In the genomic region with DNA sequence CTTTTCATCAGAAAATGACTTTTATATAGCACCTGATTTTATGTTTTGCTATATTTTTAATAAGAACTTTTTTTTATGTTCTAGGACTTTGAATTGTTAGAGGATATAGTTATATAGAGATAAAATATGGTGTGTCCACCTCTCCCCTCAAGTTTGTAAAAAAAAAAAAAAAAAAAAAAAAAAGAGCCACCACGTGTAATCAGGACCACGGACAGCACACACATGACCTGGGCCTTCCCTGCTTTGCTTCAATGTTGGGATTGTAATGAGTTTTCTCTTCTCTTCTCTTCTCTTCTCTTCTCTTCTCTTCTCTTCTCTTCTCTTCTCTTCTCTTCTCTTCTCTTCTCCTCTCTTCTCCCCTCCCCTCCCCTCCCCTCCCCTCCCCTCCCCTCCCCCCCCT, we compare ENCODE assay signal across 6 mouse cellular contexts.
A peak's percentile ranks its signal among the peaks of the same experiment; 100 is the strongest.
DNase-seq lines count a peak whose midpoint lies in the region; ATAC-seq and TF ChIP-seq lines count a peak whose summit lies in the region.
"Not testable (repeated sequence)": the region's sequence is repeated elsewhere in the genome, so short reads cannot be mapped to it uniquely, and the experiment has no call there.

No protein-coding gene starts in this region.

- H3K9me3 ChIP-seq in hindbrain, embryonic 11.5 days (ENCODE audit: control insufficient read depth, low read length); limb, embryonic 10.5 days (replicated peaks): not testable (repeated sequence)

- not testable (repeated sequence) for ATAC-seq in hindbrain, embryonic 11.5 days (ENCODE audit: low FRiP score)

- not testable (repeated sequence) for H3K4me1 ChIP-seq in hindbrain, embryonic 11.5 days (replicated peaks; ENCODE audit: control insufficient read depth, insufficient read depth, low read length); limb, embryonic 10.5 days

- H3ac ChIP-seq in myocyte (ENCODE audit: control insufficient read depth, insufficient read length): not testable (repeated sequence)

- H3K9ac ChIP-seq in hindbrain, embryonic 11.5 days (ENCODE audit: low read depth, low read length): not testable (repeated sequence)

- H3K4me3 ChIP-seq in hindbrain, embryonic 11.5 days (ENCODE audit: low read depth, low read length); limb, embryonic 10.5 days; myocyte: not testable (repeated sequence)

- H3K4me2 ChIP-seq in hindbrain, embryonic 11.5 days (replicated peaks; ENCODE audit: low read depth, low read length); myocyte (ENCODE audit: low read depth): not testable (repeated sequence)

- not testable (repeated sequence) for H3K79me2 ChIP-seq in myocyte (ENCODE audit: control insufficient read depth, insufficient read depth)

- WGBS in hindbrain, embryonic 11.5 days: 21% methylated on average over 2 of the region's 2 CpGs
- 11% methylated on average over 2 of the region's 2 CpGs for WGBS in limb, embryonic 10.5 days

- TF ChIP-seq POLR2A in myocyte (IDR thresholded peaks at IDR 0.05; ENCODE audit: insufficient read length, low read depth): not testable (repeated sequence)

- H3K27me3 ChIP-seq in hindbrain, embryonic 11.5 days (ENCODE audit: control insufficient read depth, insufficient read depth, low read length); limb, embryonic 10.5 days (ENCODE audit: low read depth, poor library complexity, severe bottlenecking); myocyte (ENCODE audit: control insufficient read depth, insufficient read depth, insufficient read length): not testable (repeated sequence)

- not testable (repeated sequence) for H3K36me3 ChIP-seq in hindbrain, embryonic 11.5 days (ENCODE audit: control insufficient read depth, insufficient read depth, low read length); limb, embryonic 10.5 days; myocyte (ENCODE audit: control insufficient read depth, insufficient read depth)

- DNase-seq in ES-CJ7 (ENCODE audit: low read depth, low spot score) (peak; percentile 5), R1 (ENCODE audit: low read depth, low spot score) (peak; percentile 8)
- peak; percentile 43 for DNase-seq in embryo, embryonic 11 days
- DNase-seq in hindbrain, embryonic 11.5 days (ENCODE audit: low spot score): peak; percentile 10
- peak; percentile 31 for DNase-seq in limb, embryonic 10.5 days (ENCODE audit: low spot score)

- not testable (repeated sequence) for H3K27ac ChIP-seq in hindbrain, embryonic 11.5 days (ENCODE audit: low read depth, low read length); limb, embryonic 10.5 days

TF ChIP-seq in myocyte, 11 proteins besides CTCF, POLR2A, EP300 and RAD21:
- peak; percentile 76 for TF ChIP-seq REST (IDR thresholded peaks at IDR 0.05; ENCODE audit: insufficient read depth, insufficient read length)
